Mouse (Mus musculus): Measurements from ENCODE around the gene Cacna2d3.

DNA sequence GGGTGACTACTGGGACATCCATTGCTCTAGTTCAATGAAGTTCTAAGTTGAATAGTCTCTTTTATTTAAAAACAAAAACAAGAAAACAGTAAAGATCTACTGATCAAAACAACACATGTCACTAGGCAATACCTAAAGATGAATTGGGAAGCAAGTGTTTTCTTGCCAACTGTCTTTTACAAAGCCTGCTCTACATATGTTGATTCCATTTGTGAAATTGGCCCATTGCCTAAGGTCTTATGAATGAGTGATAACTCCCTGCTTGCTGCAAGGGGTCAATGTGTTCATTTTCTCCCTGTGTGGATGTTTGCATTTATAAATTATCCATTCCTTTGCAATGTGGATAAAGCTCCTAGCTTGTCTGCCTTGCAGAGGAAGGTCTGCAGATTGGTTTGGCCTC, 591.2 kb downstream of the Cacna2d3 start:
- TF ChIP-seq CTCF (conservative IDR thresholded peaks at IDR 0.05; ENCODE audit: insufficient read depth, insufficient read length, low read depth, low read length), result no peak
- TF ChIP-seq POLR2A (IDR thresholded peaks at IDR 0.05; ENCODE audit: low read depth, low read length), result no peak

Data from kidney, adult 2 months (tissue).